Mouse (Mus musculus) intestine, postnatal 0 days (tissue): ENCODE results near the gene Mrtfb. TPM values are rescaled to one million over a fixed set of nuclear protein-coding genes. Genes with fewer than 3 reads are reported as not detected.
A peak's percentile ranks its signal among the peaks of the same experiment; 100 is the strongest.

ENCODE experiments used
- ATAC-seq: fragments of 200-750 bp; cut with Nextera tagmentation; 2 replicates; pipeline ENCODE4 v1.8.0; 2017; ENCODE audit warnings: mild to moderate bottlenecking, moderate TSS enrichment, moderate library complexity
- H3K27ac ChIP-seq: fragments of 300-500 bp; sonication (generic); 2 replicates; pipeline ENCODE4 v1.5.1; 2014; ENCODE audit warnings: mild to moderate bottlenecking, low read depth, low read length, moderate library complexity
- H3K27me3 ChIP-seq: fragments of 300-500 bp; sonication (generic); replicated peaks from 2 replicates; pipeline ENCODE4 v1.6.1; 2014; ENCODE audit warnings: low read length, mixed read lengths; ENCODE audit not compliant: control insufficient read depth, insufficient read depth
- H3K36me3 ChIP-seq: fragments of 300-500 bp; sonication (generic); 2 replicates; pipeline ENCODE4 v1.6.1; 2014; ENCODE audit warnings: mild to moderate bottlenecking, moderate library complexity; ENCODE audit not compliant: control insufficient read depth, insufficient read depth
- H3K4me1 ChIP-seq: fragments of 300-500 bp; sonication (generic); replicated peaks from 2 replicates; pipeline ENCODE4 v1.6.1; 2014; ENCODE audit warnings: antibody characterized with exemption, low read length, mixed read lengths; ENCODE audit not compliant: control insufficient read depth, insufficient read depth
- H3K4me2 ChIP-seq: fragments of 300-500 bp; sonication (generic); replicated peaks from 2 replicates; pipeline ENCODE4 v1.6.1; 2014; ENCODE audit warnings: low read depth, mild to moderate bottlenecking, moderate library complexity
- H3K4me3 ChIP-seq: fragments of 300-500 bp; sonication (generic); 2 replicates; pipeline ENCODE4 v1.5.1; 2014; ENCODE audit warnings: low read depth, low read length
- H3K9ac ChIP-seq: fragments of 300-500 bp; sonication (generic); 2 replicates; pipeline ENCODE4 v1.6.1; 2014; ENCODE audit warnings: mild to moderate bottlenecking, low read depth, low read length
- H3K9me3 ChIP-seq: fragments of 300-500 bp; sonication (generic); 2 replicates; pipeline ENCODE4 v1.6.1; 2016; ENCODE audit warnings: mixed run types; ENCODE audit not compliant: control insufficient read depth
- CTCF ChIP-seq: sonication (generic); IDR thresholded peaks from 2 replicates; pipeline ENCODE4 v1.5.1; 2016; ENCODE audit warnings: low read depth, mild to moderate bottlenecking, control low read depth, antibody characterized with exemption, moderate library complexity
- WGBS: fragments of 180-500 bp; shearing (Covaris S2); extraction: QIAGEN DNeasy Blood & Tissue Kit; methylation state at CpG from one replicate; pipeline ENCODE4 v1.1.7; 2014; 5-methylcytosine and 5-hydroxymethylcytosine counted together
- polyA plus RNA-seq: library from polyadenylated mRNA; unstranded; fragments of >200 nt; fragmentation: Nextera tagmentation; extraction: Ambion mirVana; gene quantifications from 2 replicates; pipeline ENCODE4 v1.2.1, GENCODE M21; 2015

The Mrtfb gene
- polyA plus RNA-seq, 1 experiment from 2014 or later, result 14.2 TPM

DNA sequence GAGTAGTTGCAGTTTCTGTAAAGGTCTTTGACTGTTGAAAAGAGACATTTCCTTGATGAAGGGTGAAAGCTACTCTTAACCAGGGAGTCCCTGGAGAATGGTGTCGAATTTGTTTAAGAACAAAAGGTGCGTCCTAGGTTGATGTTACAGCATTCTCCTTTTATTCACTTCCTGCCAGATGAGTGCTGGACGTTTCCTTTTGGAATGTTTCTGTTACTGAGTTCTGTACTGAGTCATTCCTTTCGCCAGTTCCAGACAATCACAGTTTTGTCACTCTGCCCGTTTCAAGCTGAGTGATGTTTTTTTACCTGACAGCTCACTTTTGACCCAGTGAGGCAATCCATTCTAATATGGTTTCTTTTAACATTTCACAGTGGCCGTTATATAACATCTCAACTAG, 67.5 kb downstream of the Mrtfb start:
- peaks cover 8% of the 10 kb centered on the region; the same call in 1 of the 2 replicates for H3K36me3 ChIP-seq
- H3K9me3 ChIP-seq, result no peaks in the 10 kb centered on the region
- no peak overlapping the region for H3K4me2 ChIP-seq
- no peak overlapping the region for H3K4me3 ChIP-seq
- WGBS, result 44% methylated on average over 6 of the region's 6 CpGs
- H3K27me3 ChIP-seq, result no peaks in the 10 kb centered on the region
- no peak overlapping the region for H3K9ac ChIP-seq
- no peak overlapping the region for H3K27ac ChIP-seq
- H3K4me1 ChIP-seq, result no peaks in the 10 kb centered on the region
- ATAC-seq, result no peak
- TF ChIP-seq CTCF, result no peak

DNA sequence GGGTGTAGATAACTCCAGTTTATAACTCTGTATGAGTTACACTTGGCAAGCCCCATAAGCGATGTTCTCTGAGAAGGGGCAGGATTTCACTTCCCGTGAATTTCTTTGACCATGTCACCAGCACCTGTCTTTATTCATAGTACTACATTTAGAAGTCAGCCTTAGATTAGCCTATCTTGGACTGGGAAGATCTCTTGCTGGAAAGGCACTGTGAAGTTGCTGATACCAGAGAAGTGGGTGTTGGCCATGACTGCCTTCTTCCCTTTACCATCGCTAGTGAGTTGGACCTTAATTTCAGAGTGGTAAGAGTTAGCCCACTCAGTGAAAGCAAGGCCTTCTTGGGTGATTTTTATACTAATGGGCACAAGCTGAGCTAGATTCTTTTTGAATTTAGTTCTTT, 70.3 kb downstream of the Mrtfb start:
- no peak for ATAC-seq
- no peaks in the 10 kb centered on the region for H3K4me1 ChIP-seq
- no peak overlapping the region for H3K9ac ChIP-seq
- WGBS, result 90% methylated on average over 3 of the region's 3 CpGs
- no peaks in the 10 kb centered on the region for H3K27me3 ChIP-seq
- H3K36me3 ChIP-seq, result peaks cover 8% of the 10 kb centered on the region; the same call in 1 of the 2 replicates
- no peak for TF ChIP-seq CTCF
- no peak overlapping the region for H3K4me3 ChIP-seq
- no peak overlapping the region for H3K27ac ChIP-seq
- H3K4me2 ChIP-seq, result no peak overlapping the region
- no peaks in the 10 kb centered on the region for H3K9me3 ChIP-seq

DNA sequence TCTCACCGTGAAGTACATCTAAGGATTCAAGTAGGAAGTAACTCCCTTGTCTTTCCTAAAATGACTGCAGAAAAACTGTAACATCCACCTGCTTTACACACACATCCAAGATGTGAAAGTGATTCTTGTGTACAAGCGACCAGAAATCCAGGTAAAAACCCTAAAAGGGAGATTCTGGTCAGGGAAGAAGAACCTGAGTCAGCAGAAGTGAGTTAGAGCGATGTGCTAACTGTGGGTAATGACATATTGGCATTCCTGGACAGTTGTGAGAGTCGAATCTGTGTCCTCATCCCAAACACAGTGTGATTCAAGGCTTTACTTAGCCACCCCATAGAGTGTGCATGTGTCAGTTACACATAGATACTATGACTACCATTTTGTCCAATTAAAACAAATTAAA, 72.4 kb downstream of the Mrtfb start:
- WGBS, result 91% methylated on average over 4 of the region's 4 CpGs
- no peak overlapping the region for H3K27ac ChIP-seq
- no peak for ATAC-seq
- H3K4me2 ChIP-seq, result no peak overlapping the region
- no peak for TF ChIP-seq CTCF
- no peaks in the 10 kb centered on the region for H3K4me1 ChIP-seq
- H3K4me3 ChIP-seq, result no peak overlapping the region
- no peaks in the 10 kb centered on the region for H3K9me3 ChIP-seq
- no peaks in the 10 kb centered on the region for H3K27me3 ChIP-seq
- no peak overlapping the region for H3K9ac ChIP-seq
- peaks cover 17% of the 10 kb centered on the region; the same call in 1 of the 2 replicates for H3K36me3 ChIP-seq

DNA sequence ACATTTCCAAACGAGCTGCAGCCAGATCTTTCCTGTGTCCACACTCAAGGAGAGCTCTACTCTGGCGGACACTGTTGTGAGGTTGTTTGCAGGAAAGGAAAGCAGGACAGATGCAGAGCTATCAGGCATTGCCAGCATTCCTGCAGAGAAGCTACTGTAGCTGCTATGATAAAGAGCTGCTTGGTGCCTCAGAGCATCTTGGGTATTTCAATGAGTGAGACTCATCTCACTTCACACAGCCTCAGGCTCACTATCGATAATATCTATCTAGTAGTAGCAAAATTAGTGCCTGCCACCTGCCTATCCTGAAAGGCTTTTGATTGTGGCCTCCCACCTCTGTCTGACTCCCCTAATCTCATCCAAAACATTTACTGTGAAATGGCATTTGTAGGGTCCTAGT, 73.4 kb downstream of the Mrtfb start:
- H3K4me1 ChIP-seq, result no peaks in the 10 kb centered on the region
- H3K9me3 ChIP-seq, result no peaks in the 10 kb centered on the region
- peak overlapping the region; percentile 46; the same call in 1 of the 2 replicates for H3K27ac ChIP-seq
- no peak overlapping the region for H3K4me3 ChIP-seq
- no peak for TF ChIP-seq CTCF
- no peak for ATAC-seq
- WGBS, result 73% methylated on average over 3 of the region's 3 CpGs
- H3K27me3 ChIP-seq, result no peaks in the 10 kb centered on the region
- no peak overlapping the region for H3K4me2 ChIP-seq
- peaks cover 17% of the 10 kb centered on the region; the same call in 1 of the 2 replicates for H3K36me3 ChIP-seq
- no peak overlapping the region for H3K9ac ChIP-seq

DNA sequence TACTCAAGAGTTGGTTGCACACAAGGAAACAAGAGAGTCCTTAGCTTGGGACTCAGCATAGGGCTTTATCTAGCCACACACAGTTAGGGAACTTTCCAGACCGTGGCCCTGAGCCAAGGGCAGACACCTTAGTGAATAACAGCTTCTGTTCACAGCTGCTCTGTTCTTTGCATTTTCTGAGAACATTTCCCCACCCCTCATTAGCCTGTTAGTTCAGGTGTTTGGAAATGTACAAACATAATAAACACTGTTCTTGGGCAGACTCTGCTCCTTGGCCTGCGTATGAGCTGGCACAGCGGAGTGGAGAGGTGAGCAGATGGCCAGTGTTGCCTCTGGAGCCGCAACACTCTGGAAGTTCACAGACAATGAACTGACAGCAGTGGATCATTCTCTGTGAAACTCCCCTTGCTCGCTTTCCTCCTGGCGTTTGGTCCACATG, 74.0 kb downstream of the Mrtfb start:
- peak overlapping the region; percentile 46; the same call in 1 of the 2 replicates for H3K27ac ChIP-seq
- no peak overlapping the region for H3K4me3 ChIP-seq
- no peaks in the 10 kb centered on the region for H3K4me1 ChIP-seq
- H3K36me3 ChIP-seq, result peaks cover 17% of the 10 kb centered on the region; the same call in 1 of the 2 replicates
- H3K9me3 ChIP-seq, result no peaks in the 10 kb centered on the region
- no peak overlapping the region for H3K4me2 ChIP-seq
- WGBS, result 29% methylated on average over 6 of the region's 6 CpGs
- TF ChIP-seq CTCF, result no peak
- H3K9ac ChIP-seq, result no peak overlapping the region
- no peaks in the 10 kb centered on the region for H3K27me3 ChIP-seq
- peak; percentile 96 for ATAC-seq

DNA sequence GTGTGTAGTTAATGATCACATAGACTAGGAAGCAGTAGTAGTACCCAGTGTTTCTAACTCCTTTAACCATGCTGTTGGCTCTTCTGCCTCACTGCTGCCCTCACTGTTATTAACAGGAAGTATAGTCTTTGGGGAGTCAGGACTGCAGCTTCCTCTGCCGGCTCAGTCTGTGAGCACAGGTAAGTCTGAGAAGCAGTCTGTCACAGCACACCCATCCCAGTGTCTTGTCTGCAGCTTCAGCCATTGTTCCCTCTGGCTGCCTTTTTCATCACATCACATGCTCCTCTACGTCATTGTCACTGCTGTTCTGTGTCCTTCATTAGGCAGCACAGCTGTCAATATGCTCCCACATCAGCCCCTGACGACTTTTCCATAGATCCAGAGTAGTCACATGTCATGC, 75.6 kb downstream of the Mrtfb start:
- no peaks in the 10 kb centered on the region for H3K4me1 ChIP-seq
- 58% methylated on average over 3 of the region's 3 CpGs for WGBS
- no peaks in the 10 kb centered on the region for H3K9me3 ChIP-seq
- H3K27ac ChIP-seq, result no peak overlapping the region
- no peak for ATAC-seq
- no peaks in the 10 kb centered on the region for H3K27me3 ChIP-seq
- peak; percentile 60 for TF ChIP-seq CTCF
- H3K9ac ChIP-seq, result no peak overlapping the region
- peaks cover 17% of the 10 kb centered on the region; the same call in 1 of the 2 replicates for H3K36me3 ChIP-seq
- H3K4me3 ChIP-seq, result no peak overlapping the region
- H3K4me2 ChIP-seq, result no peak overlapping the region

DNA sequence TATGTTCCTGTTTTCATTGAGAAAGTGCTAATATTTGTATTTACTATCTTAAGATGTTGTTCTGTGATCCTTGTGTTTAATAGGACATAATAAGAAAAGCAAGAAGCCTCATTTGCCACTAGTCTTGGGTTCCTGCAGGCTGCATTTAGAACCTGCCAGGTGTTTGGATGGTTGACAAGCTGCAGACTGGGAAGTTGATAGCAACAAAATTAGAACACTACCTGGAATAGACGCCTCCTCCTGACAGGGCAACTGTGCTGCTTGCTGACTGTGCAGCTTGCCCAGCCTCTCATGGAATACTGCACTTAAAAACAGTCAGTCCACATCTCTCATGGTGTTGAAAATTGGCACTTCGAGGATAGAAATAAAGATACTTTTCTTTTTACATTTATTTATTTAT, 76.3 kb downstream of the Mrtfb start:
- H3K4me3 ChIP-seq, result no peak overlapping the region
- H3K27ac ChIP-seq, result no peak overlapping the region
- no peak overlapping the region for H3K4me2 ChIP-seq
- no peaks in the 10 kb centered on the region for H3K27me3 ChIP-seq
- H3K4me1 ChIP-seq, result no peaks in the 10 kb centered on the region
- H3K36me3 ChIP-seq, result peaks cover 14% of the 10 kb centered on the region; the same call in 1 of the 2 replicates
- no peak overlapping the region for H3K9ac ChIP-seq
- 86% methylated on average over 2 of the region's 2 CpGs for WGBS
- no peak for ATAC-seq
- H3K9me3 ChIP-seq, result no peaks in the 10 kb centered on the region
- no peak for TF ChIP-seq CTCF
